Mouse (Mus musculus) heart, postnatal 0 days (tissue): ENCODE results near the gene Gm7138.

ENCODE experiments used
- CTCF ChIP-seq: IDR thresholded peaks from 2 replicates; pipeline ENCODE4 v1.5.1; 2016; ENCODE audit warnings: antibody characterized with exemption, control low read depth, low read depth
- EP300 ChIP-seq: IDR thresholded peaks from 2 replicates; pipeline ENCODE4 v1.6.1; 2016; ENCODE audit warnings: antibody characterized with exemption, low read depth

DNA sequence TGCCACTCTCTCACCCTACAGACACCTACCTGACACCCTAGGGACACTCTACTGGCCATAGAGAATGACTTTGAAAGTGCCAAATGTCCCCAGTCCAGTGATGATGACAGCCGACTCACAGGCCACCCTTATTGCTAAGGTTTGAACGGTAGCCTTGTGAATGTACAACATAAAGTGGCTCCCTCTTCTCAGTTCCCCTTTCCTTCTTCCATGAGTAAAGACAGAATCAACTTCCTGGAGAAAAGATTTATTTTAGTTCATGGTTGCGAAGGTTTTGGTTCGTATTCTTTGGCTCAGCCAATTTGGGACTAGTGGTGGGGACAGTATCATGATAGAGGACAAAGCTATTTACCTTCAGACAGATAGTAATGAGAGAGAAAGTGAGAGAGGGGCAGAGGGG lies 37.8 kb downstream of the Gm7138 start:
- TF ChIP-seq CTCF (no peak), EP300 (no peak)
